Mouse (Mus musculus) adipocyte (in vitro differentiated cells): ENCODE results near the gene Drap1.

Experiments
- DNase-seq: peaks from one replicate; pipeline ENCODE4 v3.0.0-alpha.2; 2016; ENCODE audit warnings: low spot score

Gene Drap1

DNA sequence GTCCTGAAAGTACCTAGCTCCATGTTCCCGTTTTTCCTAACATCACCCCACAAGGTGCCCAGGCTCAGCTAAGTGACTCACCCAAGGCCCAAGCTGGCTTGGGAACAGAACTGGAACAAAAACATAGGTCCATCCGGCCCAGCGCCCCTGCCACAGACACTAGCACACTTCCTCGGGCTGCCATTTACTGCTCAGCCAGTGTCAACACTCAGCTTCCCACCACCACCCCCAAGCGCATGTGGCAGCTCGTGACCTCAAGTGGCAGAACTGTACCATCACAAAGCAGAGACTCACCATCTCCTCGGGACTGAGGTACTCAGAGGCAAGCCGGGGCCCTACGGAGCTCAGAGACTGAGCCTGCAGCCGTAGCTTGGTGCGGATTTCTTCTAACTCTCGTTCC lies 41.5 kb downstream of the Drap1 start:
- no peak for DNase-seq

DNA sequence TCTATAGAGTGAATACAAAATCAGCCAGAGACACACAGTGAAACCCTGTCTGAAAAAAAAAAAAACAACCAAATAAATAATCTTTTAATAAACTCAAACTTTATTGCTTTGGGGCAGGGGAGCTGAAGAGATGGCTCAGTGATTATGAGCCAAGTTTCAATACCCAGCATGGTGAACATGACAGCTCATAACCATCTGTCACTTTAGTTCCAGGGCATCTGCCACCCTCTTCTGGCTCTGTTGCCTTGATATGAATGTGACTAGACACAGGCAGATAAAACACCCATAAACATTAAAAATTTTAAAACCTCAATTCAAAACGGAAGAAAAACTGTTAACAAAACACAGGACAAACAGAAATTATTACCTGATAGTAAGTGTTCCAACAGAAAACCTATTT lies 47.3 kb downstream of the Drap1 start:
- DNase-seq, result no peak

DNA sequence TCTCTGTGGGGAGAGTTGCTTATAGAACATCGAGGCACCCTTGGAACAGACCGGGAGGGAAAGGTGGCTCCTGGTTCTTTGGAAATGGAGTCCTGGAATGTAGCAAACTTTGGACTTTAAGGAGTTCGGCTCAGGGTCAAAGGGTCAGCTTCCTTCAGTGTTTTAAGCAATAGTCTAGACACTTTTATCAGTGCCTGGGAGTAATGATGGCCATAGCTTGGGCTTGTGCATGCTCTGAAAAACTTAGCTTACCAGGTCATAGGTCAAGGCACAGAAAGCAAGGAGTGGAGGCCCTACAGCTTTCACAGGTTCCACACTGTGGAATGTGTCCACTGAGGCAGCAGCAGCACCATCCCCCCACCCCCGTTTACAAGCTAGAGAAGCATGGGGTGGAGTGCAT lies 50.0 kb downstream of the Drap1 start:
- no peak for DNase-seq

DNA sequence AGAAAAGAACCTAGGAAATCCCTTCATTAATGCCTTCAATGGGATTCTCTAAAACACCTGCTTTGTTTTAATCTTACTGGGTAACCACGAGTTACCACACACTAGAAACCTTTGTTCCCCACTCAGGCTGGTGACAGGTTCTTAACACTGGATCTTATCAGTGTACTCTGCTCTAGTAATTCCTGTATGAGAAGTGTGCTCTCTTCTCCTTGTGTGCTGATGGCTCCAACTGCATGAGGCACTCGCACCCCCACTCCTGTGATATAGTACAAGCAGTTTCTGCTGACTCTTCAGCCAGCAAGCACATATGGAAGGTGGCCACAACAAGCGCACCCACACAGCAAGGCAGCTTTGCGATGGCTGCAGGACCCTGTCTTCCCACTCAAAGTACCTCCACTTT lies 50.6 kb downstream of the Drap1 start:
- no peak for DNase-seq
